Mouse (Mus musculus): Measurements from ENCODE around the gene Chrm2. TPM values are rescaled to one million over a fixed set of nuclear protein-coding genes. Genes with fewer than 3 reads are reported as not detected.

The Chrm2 gene
- polyA plus RNA-seq, 1 experiment = 2.0 TPM

GRCm38 (mm10) chr6:36508469-36508868 is 120.6 kb downstream of the Chrm2 start:
- WGBS = 54% methylated on average over 2 of the region's 2 CpGs
- DNase-seq (ENCODE audit: low read depth, low spot score) = no peak

DNA sequence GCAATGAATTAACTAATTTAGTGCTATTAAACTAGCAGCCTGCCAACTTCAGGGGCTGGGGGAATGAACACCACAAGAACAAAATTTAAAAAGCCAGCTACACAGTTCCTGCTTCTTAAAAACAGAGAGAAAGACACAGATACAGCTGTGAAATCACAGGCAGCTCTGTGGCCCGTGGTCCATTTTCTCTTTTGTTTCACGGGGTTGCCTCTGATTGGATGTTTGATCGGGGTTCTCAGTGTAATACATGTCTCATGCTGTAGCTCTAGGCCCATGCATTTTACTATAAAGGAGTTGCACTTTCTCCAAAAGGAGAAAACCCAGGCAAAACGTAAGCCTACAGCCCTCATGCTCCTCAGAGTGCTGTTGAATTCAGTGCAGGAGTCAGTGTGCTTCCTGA is 128.6 kb downstream of the Chrm2 start:
- 70% methylated on average over 4 of the region's 4 CpGs for WGBS
- DNase-seq (ENCODE audit: low read depth, low spot score) = no peak

GRCm38 (mm10) chr6:36517242-36517641 is 129.4 kb downstream of the Chrm2 start:
- WGBS = 43% methylated on average over 5 of the region's 5 CpGs
- no peak for DNase-seq (ENCODE audit: low read depth, low spot score)

DNA sequence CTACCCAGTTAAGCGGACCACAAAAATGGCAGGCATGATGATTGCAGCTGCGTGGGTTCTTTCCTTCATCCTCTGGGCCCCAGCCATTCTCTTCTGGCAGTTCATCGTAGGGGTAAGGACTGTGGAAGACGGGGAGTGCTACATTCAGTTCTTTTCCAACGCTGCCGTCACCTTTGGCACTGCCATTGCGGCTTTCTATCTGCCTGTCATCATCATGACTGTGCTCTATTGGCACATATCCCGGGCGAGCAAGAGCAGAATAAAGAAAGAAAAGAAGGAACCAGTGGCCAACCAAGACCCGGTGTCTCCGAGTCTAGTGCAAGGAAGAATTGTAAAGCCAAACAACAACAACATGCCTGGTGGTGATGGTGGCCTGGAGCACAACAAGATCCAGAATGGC is 135.7 kb downstream of the Chrm2 start:
- no peak for DNase-seq (ENCODE audit: low read depth, low spot score)
- 95% methylated on average over 11 of the region's 11 CpGs for WGBS

DNA sequence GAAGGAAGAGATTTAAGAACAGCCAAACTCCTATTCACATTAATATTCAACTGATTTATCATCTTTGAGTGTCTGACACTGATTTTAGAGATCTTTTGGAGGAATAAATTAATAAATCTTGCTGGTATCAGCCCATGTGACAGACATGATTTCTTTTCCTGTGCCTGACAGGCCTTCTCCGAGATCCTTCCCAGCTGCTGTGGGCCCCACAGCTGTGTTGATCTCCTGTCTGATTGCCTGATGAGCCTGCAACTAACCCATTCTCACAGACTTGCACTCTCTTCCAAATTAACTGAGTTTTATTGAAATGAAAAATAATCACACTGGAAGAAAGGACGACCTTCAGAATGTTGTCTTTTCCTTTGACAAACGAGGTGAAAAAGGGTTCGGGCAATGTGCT is 140.6 kb downstream of the Chrm2 start:
- WGBS = 69% methylated on average over 4 of the region's 4 CpGs
- DNase-seq (ENCODE audit: low read depth, low spot score) = no peak

GRCm38 (mm10) chr6:36541247-36541646 is 153.4 kb downstream of the Chrm2 start:
- DNase-seq (ENCODE audit: low read depth, low spot score) = no peak
- 52% methylated on average over 6 of the region's 6 CpGs for WGBS

DNA sequence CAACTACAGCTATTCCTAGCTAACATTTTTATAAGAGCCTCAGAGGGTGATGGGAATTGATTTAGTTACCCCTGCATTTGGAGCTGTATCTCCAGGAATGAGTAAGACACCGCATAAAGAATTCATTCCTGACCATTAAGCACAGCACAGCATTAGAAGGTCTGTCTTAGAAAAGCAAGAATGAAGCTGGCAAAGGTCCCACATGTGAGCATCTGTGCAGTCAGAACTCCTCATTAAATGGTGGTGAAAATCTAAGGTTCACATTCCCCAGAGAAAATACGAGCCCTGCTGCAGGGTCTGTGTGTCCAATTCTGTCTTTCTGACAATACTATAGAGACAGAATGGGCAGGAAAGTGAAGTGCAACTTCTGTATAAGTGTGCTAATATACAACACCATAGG is 179.0 kb downstream of the Chrm2 start:
- whole genome bisulfite sequencing = 79% methylated on average over 2 of the region's 2 CpGs
- no peak for DNase-seq (ENCODE audit: low read depth, low spot score)

Measured in large intestine, adult 2 months (tissue).